Mouse (Mus musculus) embryonic fibroblast, embryonic 13.5 days (primary cell): Measurements from ENCODE around the gene Ofcc1.

ENCODE experiments used
- CTCF ChIP-seq: IDR thresholded peaks from 2 replicates; pipeline ENCODE4 v1.5.1; 2011; ENCODE audit warnings: mild to moderate bottlenecking, control low read depth, low read length, moderate library complexity, borderline replicate concordance; ENCODE audit not compliant: insufficient read depth
- POLR2A ChIP-seq: IDR thresholded peaks from 2 replicates; pipeline ENCODE4 v1.6.1; 2011; ENCODE audit warnings: low read depth, mild to moderate bottlenecking, control low read depth, low read length, moderate library complexity

DNA sequence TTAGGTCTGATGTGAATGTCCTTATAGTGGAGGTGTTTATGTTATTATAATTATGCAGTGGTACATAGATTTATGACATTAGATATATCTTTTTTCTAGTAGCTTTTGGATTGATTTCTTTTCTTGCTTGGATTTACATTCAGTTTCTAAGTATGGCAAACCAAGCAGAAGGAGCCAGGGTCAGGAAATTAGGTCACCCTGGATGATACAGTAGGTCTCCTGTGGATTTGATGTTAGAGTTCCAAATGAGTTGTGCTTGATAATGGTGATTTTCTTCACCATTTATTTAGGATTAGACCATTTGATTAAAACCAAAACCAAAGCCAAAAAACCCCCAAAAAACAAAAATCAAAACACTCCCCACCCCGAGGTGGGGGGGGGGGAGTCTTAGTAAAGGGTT lies 338.6 kb downstream of the Ofcc1 start:
- TF ChIP-seq POLR2A (no peak), CTCF (no peak)
